Mouse (Mus musculus) right cerebral cortex, postnatal 25 days (tissue): ENCODE data around the gene Gemin7.

Experiments
- DNase-seq: peaks from one replicate; pipeline ENCODE4 v3.0.0; 2022

Gene Gemin7

GRCm38 (mm10) chr7:19575559-19575958 lies 1.8 kb downstream of the Gemin7 start:
- DNase-seq = no peak

- DNase-seq = no peak
Observed at GRCm38 (mm10) chr7:19573776-19574140, 3.6 kb downstream of the Gemin7 start.

GRCm38 (mm10) chr7:19572926-19573775 lies 4.2 kb downstream of the Gemin7 start:
- DNase-seq = peak; percentile 75

GRCm38 (mm10) chr7:19569647-19570046 lies 7.7 kb downstream of the Gemin7 start:
- no peak for DNase-seq

- no peak for DNase-seq
Observed at GRCm38 (mm10) chr7:19567426-19567825, 10.0 kb downstream of the Gemin7 start.

- DNase-seq = no peak
Observed at GRCm38 (mm10) chr7:19565803-19566202, 11.6 kb downstream of the Gemin7 start.

GRCm38 (mm10) chr7:19564455-19564854 lies 12.9 kb downstream of the Gemin7 start:
- DNase-seq = no peak

- DNase-seq = no peak
Observed at GRCm38 (mm10) chr7:19563884-19564283, 13.5 kb downstream of the Gemin7 start.

- DNase-seq = no peak
Observed at GRCm38 (mm10) chr7:19562643-19563410, 14.6 kb downstream of the Gemin7 start, which contains the start of gene Ppp1r37. Gene Ppp1r37 (minus strand): TSS chr7:19563076.

- DNase-seq = peak; percentile 87
Observed at GRCm38 (mm10) chr7:19561765-19562642, 15.4 kb downstream of the Gemin7 start.

GRCm38 (mm10) chr7:19561431-19561764 lies 16.0 kb downstream of the Gemin7 start:
- no peak for DNase-seq

- DNase-seq = no peak
Observed at GRCm38 (mm10) chr7:19560491-19561260, 16.7 kb downstream of the Gemin7 start.

- DNase-seq = no peak
Observed at GRCm38 (mm10) chr7:19558965-19559364, 18.4 kb downstream of the Gemin7 start.

- no peak for DNase-seq
Observed at GRCm38 (mm10) chr7:19557982-19558900, 19.2 kb downstream of the Gemin7 start.

- no peak for DNase-seq
Observed at GRCm38 (mm10) chr7:19557086-19557485, 20.3 kb downstream of the Gemin7 start.

- DNase-seq = peak; percentile 70
Observed at GRCm38 (mm10) chr7:19554168-19554567, 23.2 kb downstream of the Gemin7 start.

- DNase-seq = no peak
Observed at GRCm38 (mm10) chr7:19552443-19552842, 25.0 kb downstream of the Gemin7 start.

GRCm38 (mm10) chr7:19551634-19552033 lies 25.8 kb downstream of the Gemin7 start:
- no peak for DNase-seq

GRCm38 (mm10) chr7:19549394-19549793 lies 28.0 kb downstream of the Gemin7 start:
- no peak for DNase-seq

- no peak for DNase-seq
Observed at GRCm38 (mm10) chr7:19547344-19547969, 29.9 kb downstream of the Gemin7 start.

- DNase-seq = no peak
Observed at GRCm38 (mm10) chr7:19546007-19546406, 31.4 kb downstream of the Gemin7 start.
